Mouse (Mus musculus): ENCODE results near the gene Urgcp. TPM values are rescaled to one million over a fixed set of nuclear protein-coding genes. Genes with fewer than 3 reads are reported as not detected.

The Urgcp gene
- polyA plus RNA-seq, 1 experiment, result 45.5 TPM

- TF ChIP-seq CTCF (IDR thresholded peaks at IDR 0.05; ENCODE audit: extremely low read depth, insufficient read length, insufficient replicate concordance, low read depth, low read length), result no peak
- TF ChIP-seq POLR2A (IDR thresholded peaks at IDR 0.05; ENCODE audit: low read depth, low read length), result no peak
- Histone ChIP-seq H3K27me3 (ENCODE audit: control insufficient read depth, insufficient read depth, low read length) (no peaks in the 10 kb centered on the region), H3K4me1 (ENCODE audit: control insufficient read depth, insufficient read depth, insufficient read length, low read length) (peaks cover 11% of the 10 kb centered on the region; the same call in 1 of the 2 replicates), H3K4me3 (ENCODE audit: low read depth, low read length) (no peak overlapping the region), H3K36me3 (ENCODE audit: control insufficient read depth, insufficient read depth, low read length) (peaks cover 84% of the 10 kb centered on the region), H3K27ac (ENCODE audit: insufficient read depth, low read depth, low read length) (no peak overlapping the region)
- 88% methylated on average over 9 of the region's 9 CpGs for WGBS
Measured at GRCm38 (mm10) chr11:5795290-5795689, 33.1 kb upstream of the Urgcp start.

DNA sequence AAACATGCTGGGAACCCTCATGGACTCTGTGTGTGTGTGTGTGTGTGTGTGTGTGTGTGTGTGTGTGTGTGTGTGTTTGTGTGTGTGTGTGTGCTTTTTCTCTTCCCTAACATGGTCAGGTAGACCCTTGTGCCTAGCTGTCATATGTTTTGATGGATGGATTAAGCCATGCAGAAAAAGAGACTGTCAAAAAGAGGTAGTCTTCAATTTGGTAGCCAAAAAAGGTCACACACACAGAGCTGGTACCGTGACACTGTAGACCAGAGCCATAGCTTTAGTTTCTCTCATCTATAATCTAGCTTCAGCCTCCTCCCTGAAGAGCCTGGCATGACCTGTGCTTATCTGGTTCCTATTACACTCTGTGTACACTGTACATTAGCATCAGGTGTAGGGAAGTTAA lies 28.3 kb upstream of the Urgcp start:
- Histone ChIP-seq H3K4me3 (ENCODE audit: low read depth, low read length) (no peak overlapping the region), H3K4me1 (ENCODE audit: control insufficient read depth, insufficient read depth, insufficient read length, low read length) (peaks cover 14% of the 10 kb centered on the region; the same call in 1 of the 2 replicates), H3K27ac (ENCODE audit: insufficient read depth, low read depth, low read length) (peak overlapping the region; percentile 96; the same call in 1 of the 2 replicates), H3K36me3 (ENCODE audit: control insufficient read depth, insufficient read depth, low read length) (peaks cover 39% of the 10 kb centered on the region), H3K27me3 (ENCODE audit: control insufficient read depth, insufficient read depth, low read length) (no peaks in the 10 kb centered on the region)
- WGBS, result 78% methylated on average over 1 of the region's 1 CpGs
- TF ChIP-seq CTCF (IDR thresholded peaks at IDR 0.05; ENCODE audit: extremely low read depth, insufficient read length, insufficient replicate concordance, low read depth, low read length), result no peak
- no peak for TF ChIP-seq POLR2A (IDR thresholded peaks at IDR 0.05; ENCODE audit: low read depth, low read length)

GRCm38 (mm10) chr11:5789754-5790333 lies 27.7 kb upstream of the Urgcp start:
- H3K4me3 ChIP-seq (ENCODE audit: low read depth, low read length), result peak overlapping the region; percentile 88
- H3K36me3 ChIP-seq (ENCODE audit: control insufficient read depth, insufficient read depth, low read length), result peaks cover 33% of the 10 kb centered on the region
- H3K27me3 ChIP-seq (ENCODE audit: control insufficient read depth, insufficient read depth, low read length), result no peaks in the 10 kb centered on the region
- WGBS, result 30% methylated on average over 3 of the region's 3 CpGs
- H3K27ac ChIP-seq (ENCODE audit: insufficient read depth, low read depth, low read length), result peak overlapping the region; percentile 96
- TF ChIP-seq CTCF (IDR thresholded peaks at IDR 0.05; ENCODE audit: extremely low read depth, insufficient read length, insufficient replicate concordance, low read depth, low read length) (no peak), POLR2A (IDR thresholded peaks at IDR 0.05; ENCODE audit: low read depth, low read length) (no peak)
- peaks cover 14% of the 10 kb centered on the region; the same call in 1 of the 2 replicates for H3K4me1 ChIP-seq (ENCODE audit: control insufficient read depth, insufficient read depth, insufficient read length, low read length)

DNA sequence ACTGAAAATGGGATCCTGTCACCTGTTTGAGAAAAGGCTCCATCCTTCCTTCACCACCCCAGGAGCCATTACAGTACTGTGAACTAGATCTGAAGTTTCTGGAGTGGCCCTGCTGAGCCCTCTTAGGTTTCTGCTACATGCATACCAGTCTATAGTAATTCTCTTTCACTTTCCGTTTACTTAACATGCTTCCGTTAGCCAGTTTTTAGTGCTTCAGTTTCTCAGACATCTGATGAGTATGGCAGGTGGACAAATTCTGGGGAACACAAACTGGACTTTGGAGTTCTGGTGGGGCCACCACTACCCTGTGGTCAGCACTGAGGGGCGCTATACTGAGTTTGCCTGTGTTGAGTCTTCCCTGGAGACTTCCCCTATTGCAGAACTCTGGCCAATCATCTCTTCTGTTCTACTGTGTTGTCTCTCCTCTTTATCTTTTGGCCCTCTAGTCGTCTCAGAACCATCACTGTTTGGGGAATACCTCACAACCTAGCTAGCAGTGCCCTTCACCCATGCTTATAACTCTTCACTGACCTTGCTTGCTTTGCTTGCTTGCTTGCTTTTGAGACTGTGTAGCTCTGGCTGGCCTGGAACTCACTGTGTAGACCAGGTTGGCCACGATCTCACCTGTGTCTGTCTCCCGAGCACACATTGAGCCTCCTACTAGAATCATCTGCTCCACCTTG lies 27.0 kb upstream of the Urgcp start:
- no peaks in the 10 kb centered on the region for H3K27me3 ChIP-seq (ENCODE audit: control insufficient read depth, insufficient read depth, low read length)
- peaks cover 28% of the 10 kb centered on the region for H3K36me3 ChIP-seq (ENCODE audit: control insufficient read depth, insufficient read depth, low read length)
- H3K4me1 ChIP-seq (ENCODE audit: control insufficient read depth, insufficient read depth, insufficient read length, low read length), result peaks cover 16% of the 10 kb centered on the region; the same call in 1 of the 2 replicates
- H3K27ac ChIP-seq (ENCODE audit: insufficient read depth, low read depth, low read length), result peak overlapping the region; percentile 96
- H3K4me3 ChIP-seq (ENCODE audit: low read depth, low read length), result peak overlapping the region; percentile 88
- no peak for TF ChIP-seq POLR2A (IDR thresholded peaks at IDR 0.05; ENCODE audit: low read depth, low read length)
- no peak for TF ChIP-seq CTCF (IDR thresholded peaks at IDR 0.05; ENCODE audit: extremely low read depth, insufficient read length, insufficient replicate concordance, low read depth, low read length)
- 19% methylated on average over 6 of the region's 6 CpGs for WGBS

DNA sequence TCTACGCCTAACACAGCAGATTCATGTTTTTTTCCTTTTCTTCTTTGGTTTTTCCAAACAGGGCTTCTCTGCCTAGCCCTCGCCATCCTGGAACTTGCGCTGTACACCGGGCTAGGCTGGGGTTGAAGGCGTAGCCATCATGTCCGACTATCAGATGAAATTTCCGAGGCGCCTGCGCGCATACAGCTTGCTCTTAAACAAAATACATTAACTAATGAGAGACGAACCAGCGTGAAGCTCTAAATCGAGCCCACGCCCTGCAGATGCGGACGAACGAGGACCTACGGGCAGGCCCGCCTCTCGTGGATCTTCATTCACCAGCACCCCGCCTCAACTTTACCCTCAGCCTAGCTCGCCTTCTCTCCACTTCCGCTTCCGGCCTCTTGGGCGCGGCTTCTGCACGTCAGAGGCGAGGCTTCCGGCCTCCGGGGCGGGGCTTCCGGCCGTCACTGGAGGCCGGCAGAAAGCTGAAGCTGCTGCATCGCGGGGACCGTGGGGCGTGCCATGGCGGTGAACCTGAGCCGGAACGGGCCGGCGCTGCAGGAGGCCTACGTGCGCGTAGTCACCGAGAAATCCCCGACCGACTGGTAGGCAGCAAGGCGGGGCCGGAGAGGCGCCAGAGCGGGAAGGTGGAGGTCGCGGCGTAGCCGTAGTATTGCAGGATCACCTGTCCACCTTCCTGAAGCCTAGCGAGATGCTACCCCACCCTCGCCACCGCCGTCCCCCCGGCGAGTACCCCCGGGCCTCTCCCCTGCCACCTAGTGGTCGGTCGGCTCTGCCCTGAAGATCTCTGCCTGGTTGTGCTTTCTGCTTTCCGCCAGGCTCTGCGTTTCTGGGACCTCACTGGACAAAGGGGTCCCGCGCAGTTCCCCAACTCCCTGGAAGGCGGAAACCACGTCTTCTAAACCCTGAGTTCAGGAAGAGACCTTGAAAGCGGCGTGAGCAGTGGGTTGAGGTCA lies 26.2 kb upstream of the Urgcp start, which contains the start of gene Dbnl:
Gene Dbnl (plus strand): TSS at position 433 of the 959 bp plus-strand sequence.
- peaks cover 17% of the 10 kb centered on the region; the same call in 1 of the 2 replicates for H3K4me1 ChIP-seq (ENCODE audit: control insufficient read depth, insufficient read depth, insufficient read length, low read length)
- H3K27me3 ChIP-seq (ENCODE audit: control insufficient read depth, insufficient read depth, low read length), result no peaks in the 10 kb centered on the region
- peak within 1 kb of the TSS; percentile 88 for H3K4me3 ChIP-seq (ENCODE audit: low read depth, low read length)
- peaks cover 19% of the 10 kb centered on the region for H3K36me3 ChIP-seq (ENCODE audit: control insufficient read depth, insufficient read depth, low read length)
- TF ChIP-seq POLR2A (IDR thresholded peaks at IDR 0.05; ENCODE audit: low read depth, low read length) (peak; percentile 91), CTCF (IDR thresholded peaks at IDR 0.05; ENCODE audit: extremely low read depth, insufficient read length, insufficient replicate concordance, low read depth, low read length) (peak; percentile 68)
- under 1% methylated on average over 74 of the region's 74 CpGs for WGBS
- H3K27ac ChIP-seq (ENCODE audit: insufficient read depth, low read depth, low read length), result peak within 1 kb of the TSS; percentile 96

DNA sequence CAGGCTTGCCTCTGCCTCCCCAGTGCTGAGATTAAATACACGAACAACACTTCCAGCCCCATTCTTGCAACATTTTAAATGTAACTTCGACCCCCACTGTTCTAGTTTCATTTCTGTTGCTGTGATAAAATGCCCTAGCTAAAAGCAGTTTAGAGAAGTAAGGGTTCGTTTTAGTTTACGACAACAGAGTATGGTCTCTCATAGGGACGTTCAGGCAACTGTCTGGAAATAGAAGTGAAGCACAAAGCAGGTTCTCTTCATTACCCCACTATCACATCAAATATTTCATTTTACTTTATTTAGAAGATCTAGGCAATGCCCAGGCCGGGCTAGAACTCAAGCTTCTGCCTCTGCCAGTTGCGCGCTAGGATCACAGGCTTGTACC lies 25.5 kb upstream of the Urgcp start:
- Histone ChIP-seq H3K4me1 (ENCODE audit: control insufficient read depth, insufficient read depth, insufficient read length, low read length) (peaks cover 20% of the 10 kb centered on the region; the same call in 1 of the 2 replicates), H3K27ac (ENCODE audit: insufficient read depth, low read depth, low read length) (peak overlapping the region; percentile 93), H3K36me3 (ENCODE audit: control insufficient read depth, insufficient read depth, low read length) (peaks cover 16% of the 10 kb centered on the region), H3K4me3 (ENCODE audit: low read depth, low read length) (peak overlapping the region; percentile 88), H3K27me3 (ENCODE audit: control insufficient read depth, insufficient read depth, low read length) (no peaks in the 10 kb centered on the region)
- TF ChIP-seq POLR2A (IDR thresholded peaks at IDR 0.05; ENCODE audit: low read depth, low read length), result no peak
- WGBS, result 18% methylated on average over 8 of the region's 8 CpGs

Data from small intestine, adult 2 months (tissue).